Mouse (Mus musculus): Measurements from ENCODE around the gene Rictor. TPM values are rescaled to one million over a fixed set of nuclear protein-coding genes. Genes with fewer than 3 reads are reported as not detected.

Gene Rictor
- 0.81 and 1.6 TPM in 2 replicates for polyA plus RNA-seq (2012; rRNA removed)

DNA sequence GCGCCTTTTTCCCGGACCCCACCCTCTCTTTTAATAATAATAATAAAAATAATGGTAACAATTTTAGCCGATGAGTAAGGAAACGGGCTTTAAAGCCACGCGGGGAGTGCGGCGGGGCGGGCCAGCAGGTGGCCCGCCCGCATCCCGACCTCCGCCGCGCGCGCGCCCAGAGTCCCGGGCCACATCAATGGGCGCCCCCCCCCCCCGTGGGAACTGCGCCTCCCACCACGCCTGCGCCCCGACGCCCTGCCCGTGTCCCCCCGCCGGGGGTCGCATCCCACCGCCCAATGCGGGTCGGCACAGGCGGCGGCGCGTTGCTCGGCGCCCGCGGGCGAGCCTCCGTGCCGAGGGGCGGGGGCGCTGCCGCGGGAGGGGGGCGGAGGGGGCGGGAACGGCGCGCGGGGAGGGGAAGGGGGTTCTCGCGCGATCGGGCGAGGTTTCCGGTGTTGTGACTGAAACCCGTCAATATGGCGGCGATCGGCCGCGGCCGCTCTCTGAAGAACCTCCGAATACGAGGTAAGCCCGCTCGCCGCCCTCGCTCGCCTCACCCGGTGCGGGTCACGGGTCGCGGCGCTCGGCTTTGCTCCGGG lies at the start of gene Rictor:
Rictor (plus strand) TSS at position 444 of the 590 bp plus-strand sequence.

Other genes starting within 250 kb of the Rictor start
- gene Fyb, start 185.5 kb upstream of the Rictor start, polyA plus RNA-seq (2012; rRNA removed), result 117 and 168 TPM in 2 replicates
- gene Osmr, start 166.6 kb downstream of the Rictor start, polyA plus RNA-seq (2012; rRNA removed), result 0.52 and 1.3 TPM in 2 replicates

Data from stomach, adult 2 months (tissue).